Mouse (Mus musculus): ENCODE measurements around the gene Cnot6. TPM values are rescaled to one million over a fixed set of nuclear protein-coding genes. Genes with fewer than 3 reads are reported as not detected.
A peak's percentile ranks its signal among the peaks of the same experiment; 100 is the strongest.

Gene Cnot6
- total and polyA plus RNA-seq, 3 experiments = 38.9 to 58.3 (median 49.3) TPM

GRCm38 (mm10) chr11:49650994-49651761 is 61.3 kb downstream of the Cnot6 start (continued):
- TF ChIP-seq USF1 (IDR thresholded peaks at IDR 0.05; ENCODE audit: low read depth, low read length) (no peak), MYB (IDR thresholded peaks at IDR 0.05; ENCODE audit: low read depth, low read length) (peak; percentile 92), GABPA (IDR thresholded peaks at IDR 0.05; ENCODE audit: low read depth, low read length) (peak; percentile 89), ZMIZ1 (IDR thresholded peaks at IDR 0.05; ENCODE audit: low read depth, low read length) (peak; percentile 86; the same call in 1 of the 2 replicates)

- DNase-seq (ENCODE audit: low read depth, low spot score) = peak; percentile 98
- Histone ChIP-seq H3K79me2 (ENCODE audit: control insufficient read depth, insufficient read depth, low read length, poor library complexity) (peaks cover 3% of the 10 kb centered on the region; the same call in 1 of the 2 replicates), H3K27ac (ENCODE audit: control insufficient read depth, low read depth, low read length) (peak overlapping the region; percentile 98), H3K4me3 (ENCODE audit: control insufficient read depth in 1 of 2, insufficient read depth in 1 of 2, low read depth in 2 of 2, low read length in 2 of 2) (peak overlapping the region; percentile 55 to 61), H3K9ac (ENCODE audit: control insufficient read depth, low read depth, low read length, poor library complexity, severe bottlenecking) (peak overlapping the region; percentile 81), H3K4me1 (ENCODE audit: control insufficient read depth in 1 of 2, insufficient read depth in 2 of 2, low read length in 2 of 2) (peaks cover 7 to 19% of the 10 kb centered on the region in 2 experiments; a peak in 3 of 4 replicates), H3K27me3 (ENCODE audit: control insufficient read depth in 1 of 2, insufficient read depth in 2 of 2, low read length in 2 of 2) (no peaks in the 10 kb centered on the region), H3K36me3 (ENCODE audit: control insufficient read depth in 1 of 2, insufficient read depth in 2 of 2, low read length in 2 of 2) (peaks cover 0 to 10% of the 10 kb centered on the region in 2 experiments; a peak in 2 of 4 replicates), H3K9me3 (replicated peaks; ENCODE audit: insufficient read depth, low read length) (no peaks in the 10 kb centered on the region)
- TF ChIP-seq E2F4 (IDR thresholded peaks at IDR 0.05; ENCODE audit: borderline replicate concordance, low read depth, low read length) (peak; percentile 62), RCOR1 (IDR thresholded peaks at IDR 0.05; ENCODE audit: low read depth, low read length) (0 out of 2 replicates have a peak, but pooled peaks have one; percentile 32), ETS1 (IDR thresholded peaks at IDR 0.05; ENCODE audit: low read depth, low read length) (peak; percentile 59; the same call in 1 of the 2 replicates), USF2 (IDR thresholded peaks at IDR 0.05; ENCODE audit: borderline replicate concordance in 1 of 2, insufficient read depth in 1 of 2, low read depth in 1 of 2, low read length in 2 of 2) (no peak), POLR2AphosphoS5 (IDR thresholded peaks at IDR 0.05; ENCODE audit: borderline replicate concordance, low read depth, low read length) (0 out of 2 replicates have a peak, but pooled peaks have one; percentile 32), ZC3H11A (IDR thresholded peaks at IDR 0.05; ENCODE audit: low read depth, low read length) (peak; percentile 37; the same call in 1 of the 2 replicates), KAT2A (conservative IDR thresholded peaks at IDR 0.05; ENCODE audit: low read depth, low read length) (no peak), ZNF384 (IDR thresholded peaks at IDR 0.05; ENCODE audit: low read depth, low read length) (no peak), CHD2 (IDR thresholded peaks at IDR 0.05; ENCODE audit: low read length) (no peak), TBP (IDR thresholded peaks at IDR 0.05; ENCODE audit: low read depth, low read length) (peak; percentile 71; the same call in 1 of the 2 replicates), TAL1 (IDR thresholded peaks at IDR 0.05; ENCODE audit: low read length) (no peak), RAD21 (IDR thresholded peaks at IDR 0.05; ENCODE audit: low read depth, low read length) (peak; percentile 56), MXI1 (IDR thresholded peaks at IDR 0.05; ENCODE audit: low read depth, low read length) (no peak; the same call in 1 of the 2 replicates), SMC3 (IDR thresholded peaks at IDR 0.05; ENCODE audit: low read depth, low read length) (peak; percentile 79), CTCF (IDR thresholded peaks at IDR 0.05 in 2 of 3, conservative IDR thresholded peaks at IDR 0.05 in 1 of 3; ENCODE audit: control insufficient read depth in 1 of 3, insufficient read depth in 1 of 3, low read depth in 2 of 3, low read length in 3 of 3, poor library complexity in 1 of 3, severe bottlenecking in 1 of 3) (peak; percentile 58 to 90 (median 80)), MAX (IDR thresholded peaks at IDR 0.05; ENCODE audit: low read length) (no peak; the same call in 1 of the 2 replicates), ZMIZ1 (IDR thresholded peaks at IDR 0.05; ENCODE audit: low read depth, low read length) (peak; percentile 44; the same call in 1 of the 2 replicates), POLR2A (IDR thresholded peaks at IDR 0.05; ENCODE audit: control insufficient read depth in 1 of 2, insufficient read depth in 1 of 2, low read depth in 1 of 2, low read length in 2 of 2, poor library complexity in 1 of 2) (peak; percentile 3 to 61; a peak in 1 of 4 replicates), NELFE (IDR thresholded peaks at IDR 0.05; ENCODE audit: low read depth, low read length) (peak; percentile 58; the same call in 1 of the 2 replicates), GATA1 (IDR thresholded peaks at IDR 0.05; ENCODE audit: low read depth, low read length) (no peak), USF1 (IDR thresholded peaks at IDR 0.05; ENCODE audit: low read depth, low read length) (no peak), SIN3A (IDR thresholded peaks at IDR 0.05; ENCODE audit: low read length) (peak; percentile 43; the same call in 1 of the 2 replicates), NRF1 (IDR thresholded peaks at IDR 0.05; ENCODE audit: insufficient read depth, low read depth, low read length, poor library complexity, severe bottlenecking) (peak; percentile 73), MYC (IDR thresholded peaks at IDR 0.05; ENCODE audit: low read depth, low read length) (0 out of 2 replicates have a peak, but pooled peaks have one; percentile 6)
These were observed 62.2 kb downstream of the Cnot6 start for GRCm38 (mm10) chr11:49650113-49650993.
